Mouse (Mus musculus) intestine, embryonic 16.5 days (tissue): Measurements from ENCODE around the gene Nipal3. TPM values are rescaled to one million over a fixed set of nuclear protein-coding genes. Genes with fewer than 3 reads are reported as not detected.

ENCODE experiments used
- ATAC-seq: fragments of 200-750 bp; cut with Nextera tagmentation; 2 replicates; pipeline ENCODE4 v1.8.0; 2017; ENCODE audit warnings: moderate TSS enrichment, moderate library complexity
- H3K27ac ChIP-seq: fragments of 300-500 bp; sonication (generic); 2 replicates; pipeline ENCODE4 v1.5.1; 2014; ENCODE audit warnings: mild to moderate bottlenecking, low read length
- H3K27me3 ChIP-seq: fragments of 300-500 bp; sonication (generic); replicated peaks from 2 replicates; pipeline ENCODE4 v1.6.1; 2014; ENCODE audit warnings: low read length, control low read depth, mixed read lengths; ENCODE audit not compliant: control insufficient read depth, insufficient read depth
- H3K36me3 ChIP-seq: fragments of 300-500 bp; sonication (generic); 2 replicates; pipeline ENCODE4 v1.6.1; 2014; ENCODE audit warnings: low read length, control low read depth; ENCODE audit not compliant: control insufficient read depth, insufficient read depth
- H3K4me1 ChIP-seq: fragments of 300-500 bp; sonication (generic); 2 replicates; pipeline ENCODE4 v1.6.1; 2014; ENCODE audit warnings: low read length, control low read depth, mixed read lengths; ENCODE audit not compliant: control insufficient read depth, insufficient read depth
- H3K4me2 ChIP-seq: fragments of 300-500 bp; sonication (generic); 2 replicates; pipeline ENCODE4 v1.6.1; 2014; ENCODE audit warnings: low read depth, low read length, control low read depth
- H3K4me3 ChIP-seq: fragments of 300-500 bp; sonication (generic); 2 replicates; pipeline ENCODE4 v1.5.1; 2014; ENCODE audit warnings: mild to moderate bottlenecking, low read length
- H3K9ac ChIP-seq: fragments of 300-500 bp; sonication (generic); 2 replicates; pipeline ENCODE4 v1.6.1; 2014; ENCODE audit warnings: low read depth, low read length
- H3K9me3 ChIP-seq: fragments of 300-500 bp; sonication (generic); 2 replicates; pipeline ENCODE4 v1.6.1; 2016; ENCODE audit warnings: low read length, control low read depth; ENCODE audit not compliant: control insufficient read depth
- WGBS: fragments of 180-500 bp; shearing (Covaris S2); extraction: QIAGEN DNeasy Blood & Tissue Kit; methylation state at CpG from one replicate; pipeline ENCODE4 v1.1.7; 2014; 5-methylcytosine and 5-hydroxymethylcytosine counted together
- polyA plus RNA-seq: library from polyadenylated mRNA; unstranded; fragments of >200 nt; fragmentation: Nextera tagmentation; extraction: Ambion mirVana; gene quantifications from 2 replicates; pipeline ENCODE4 v1.2.1, GENCODE M21; 2015

Gene Nipal3
- polyA plus RNA-seq, 1 experiment from 2014 or later: 5.6 TPM

- no peaks in the 10 kb centered on the region for H3K27me3 ChIP-seq
- H3K27ac ChIP-seq: no peak overlapping the region
- no peak overlapping the region for H3K4me2 ChIP-seq
- H3K36me3 ChIP-seq: no peaks in the 10 kb centered on the region
- no peak overlapping the region for H3K9ac ChIP-seq
- no peaks in the 10 kb centered on the region for H3K9me3 ChIP-seq
- H3K4me1 ChIP-seq: peaks cover 17% of the 10 kb centered on the region
- WGBS: 44% methylated on average over 12 of the region's 12 CpGs
- no peak overlapping the region for H3K4me3 ChIP-seq
- ATAC-seq: no peak
These were observed 14.7 kb upstream of the Nipal3 start for GRCm38 (mm10) chr4:135509515-135509914.

- H3K4me3 ChIP-seq: no peak overlapping the region
- no peaks in the 10 kb centered on the region for H3K27me3 ChIP-seq
- no peak overlapping the region; the same call in 1 of the 2 replicates for H3K4me2 ChIP-seq
- no peak overlapping the region for H3K27ac ChIP-seq
- H3K4me1 ChIP-seq: peaks cover 9% of the 10 kb centered on the region; the same call in 1 of the 2 replicates
- WGBS: 15% methylated on average over 13 of the region's 13 CpGs
- no peak overlapping the region for H3K9ac ChIP-seq
- no peaks in the 10 kb centered on the region for H3K9me3 ChIP-seq
- H3K36me3 ChIP-seq: no peaks in the 10 kb centered on the region
- peak; percentile 13; the same call in 1 of the 2 replicates for ATAC-seq
These were observed 13.7 kb upstream of the Nipal3 start for GRCm38 (mm10) chr4:135508419-135509039.

- Histone ChIP-seq H3K27ac (no peak overlapping the region), H3K36me3 (no peaks in the 10 kb centered on the region), H3K4me1 (0 out of 2 replicates have a peak, but pooled peaks cover 9% of the 10 kb centered on the region), H3K27me3 (no peaks in the 10 kb centered on the region), H3K9me3 (no peaks in the 10 kb centered on the region), H3K4me2 (peak overlapping the region; percentile 39), H3K4me3 (peak overlapping the region; percentile 18), H3K9ac (no peak overlapping the region)
- no peak for ATAC-seq
- 12% methylated on average over 22 of the region's 22 CpGs for WGBS
These were observed 12.9 kb upstream of the Nipal3 start for GRCm38 (mm10) chr4:135507547-135508350.

- H3K27me3 ChIP-seq: no peaks in the 10 kb centered on the region
- H3K9me3 ChIP-seq: 0 out of 2 replicates have a peak, but pooled peaks cover 2% of the 10 kb centered on the region
- H3K4me3 ChIP-seq: no peak overlapping the region
- 81% methylated on average over 11 of the region's 11 CpGs for WGBS
- H3K4me1 ChIP-seq: 0 out of 2 replicates have a peak, but pooled peaks cover 9% of the 10 kb centered on the region
- H3K4me2 ChIP-seq: no peak overlapping the region
- no peak overlapping the region for H3K9ac ChIP-seq
- H3K36me3 ChIP-seq: no peaks in the 10 kb centered on the region
- no peak overlapping the region for H3K27ac ChIP-seq
- ATAC-seq: no peak
These were observed 11.0 kb upstream of the Nipal3 start for GRCm38 (mm10) chr4:135505794-135506193.

- Histone ChIP-seq H3K9ac (no peak overlapping the region), H3K27me3 (no peaks in the 10 kb centered on the region), H3K4me3 (no peak overlapping the region), H3K4me1 (no peaks in the 10 kb centered on the region), H3K27ac (no peak overlapping the region), H3K36me3 (no peaks in the 10 kb centered on the region), H3K9me3 (0 out of 2 replicates have a peak, but pooled peaks cover 7% of the 10 kb centered on the region), H3K4me2 (no peak overlapping the region)
- 52% methylated on average over 4 of the region's 4 CpGs for WGBS
- ATAC-seq: no peak
These were observed 6.7 kb upstream of the Nipal3 start for GRCm38 (mm10) chr4:135501587-135501986.

- ATAC-seq: no peak
These were observed 5.0 kb upstream of the Nipal3 start for GRCm38 (mm10) chr4:135499831-135500230.

GRCm38 (mm10) chr4:135498136-135498535, 3.3 kb upstream of the Nipal3 start:
- Histone ChIP-seq H3K27me3 (no peaks in the 10 kb centered on the region; the same call in 1 of the 2 replicates), H3K4me3 (no peak overlapping the region), H3K27ac (no peak overlapping the region), H3K4me2 (no peak overlapping the region), H3K9me3 (0 out of 2 replicates have a peak, but pooled peaks cover 7% of the 10 kb centered on the region), H3K9ac (no peak overlapping the region), H3K36me3 (no peaks in the 10 kb centered on the region), H3K4me1 (peaks cover 9% of the 10 kb centered on the region; the same call in 1 of the 2 replicates)
- WGBS: 80% methylated on average over 6 of the region's 6 CpGs
- no peak for ATAC-seq

More at GRCm38 (mm10) chr4:135499831-135500230, 5.0 kb upstream of the Nipal3 start:
- Histone ChIP-seq H3K4me1 (0 out of 2 replicates have a peak, but pooled peaks cover 4% of the 10 kb centered on the region), H3K27ac (no peak overlapping the region), H3K9me3 (0 out of 2 replicates have a peak, but pooled peaks cover 7% of the 10 kb centered on the region), H3K27me3 (no peaks in the 10 kb centered on the region), H3K36me3 (no peaks in the 10 kb centered on the region), H3K9ac (no peak overlapping the region), H3K4me2 (no peak overlapping the region), H3K4me3 (no peak overlapping the region)
- WGBS: 69% methylated on average over 3 of the region's 3 CpGs

GRCm38 (mm10) chr4:135495810-135496209, 972 bp upstream of the Nipal3 start:
- Histone ChIP-seq H3K27ac (no peak overlapping the region), H3K4me3 (no peak overlapping the region), H3K36me3 (0 out of 2 replicates have a peak, but pooled peaks cover 1% of the 10 kb centered on the region), H3K9ac (no peak overlapping the region), H3K9me3 (0 out of 2 replicates have a peak, but pooled peaks cover 4% of the 10 kb centered on the region), H3K4me1 (peaks cover 11% of the 10 kb centered on the region; the same call in 1 of the 2 replicates), H3K27me3 (no peaks in the 10 kb centered on the region; the same call in 1 of the 2 replicates), H3K4me2 (peak overlapping the region; percentile 86; the same call in 1 of the 2 replicates)
- no peak for ATAC-seq
- WGBS: 25% methylated on average over 18 of the region's 18 CpGs

GRCm38 (mm10) chr4:135495397-135495791, 556 bp upstream of the Nipal3 start:
- H3K9ac ChIP-seq: peak overlapping the region; percentile 77; the same call in 1 of the 2 replicates
- no peak overlapping the region for H3K27ac ChIP-seq

More at GRCm38 (mm10) chr4:135495397-135495791, 556 bp upstream of the Nipal3 start:
- peak overlapping the region; percentile 86 for H3K4me2 ChIP-seq
- H3K27me3 ChIP-seq: no peaks in the 10 kb centered on the region; the same call in 1 of the 2 replicates
- peak overlapping the region; percentile 81 for H3K4me3 ChIP-seq
- peaks cover 11% of the 10 kb centered on the region; the same call in 1 of the 2 replicates for H3K4me1 ChIP-seq
- 0 out of 2 replicates have a peak, but pooled peaks cover under 1% of the 10 kb centered on the region for H3K9me3 ChIP-seq
- 0 out of 2 replicates have a peak, but pooled peaks cover 3% of the 10 kb centered on the region for H3K36me3 ChIP-seq
- no peak for ATAC-seq
- 15% methylated on average over 9 of the region's 9 CpGs for whole genome bisulfite sequencing
